Mouse (Mus musculus) skeletal muscle tissue, adult 2 months (tissue): ENCODE data around the gene Pycr1.

Experiments
- DNase-seq: peaks from one replicate; pipeline ENCODE4 v3.0.0-alpha.2; 2012; ENCODE audit warnings: low read depth, low spot score

The Pycr1 gene

GRCm38 (mm10) chr11:120606764-120607163 lies 36.8 kb downstream of the Pycr1 start:
- DNase-seq = no peak

DNA sequence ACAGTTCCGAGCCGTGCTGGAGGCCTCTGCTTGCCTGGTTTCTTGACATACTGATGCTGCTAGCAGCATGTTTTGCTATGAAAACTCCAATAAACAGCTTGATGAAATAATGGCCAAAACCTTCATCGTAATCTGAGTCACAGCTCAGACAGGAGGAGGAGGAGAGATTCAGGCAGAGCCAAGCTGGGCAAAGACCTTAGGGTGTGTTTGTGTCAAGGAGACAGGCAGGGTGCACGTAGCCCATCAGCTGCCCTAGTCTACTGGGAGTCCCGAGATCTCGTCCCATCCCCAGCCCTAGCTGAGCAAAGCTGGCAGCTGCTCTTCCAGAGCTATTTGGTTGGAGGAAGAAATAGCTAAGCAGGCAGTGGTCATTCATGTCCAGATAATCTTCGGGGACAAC lies 37.9 kb downstream of the Pycr1 start:
- no peak for DNase-seq

DNA sequence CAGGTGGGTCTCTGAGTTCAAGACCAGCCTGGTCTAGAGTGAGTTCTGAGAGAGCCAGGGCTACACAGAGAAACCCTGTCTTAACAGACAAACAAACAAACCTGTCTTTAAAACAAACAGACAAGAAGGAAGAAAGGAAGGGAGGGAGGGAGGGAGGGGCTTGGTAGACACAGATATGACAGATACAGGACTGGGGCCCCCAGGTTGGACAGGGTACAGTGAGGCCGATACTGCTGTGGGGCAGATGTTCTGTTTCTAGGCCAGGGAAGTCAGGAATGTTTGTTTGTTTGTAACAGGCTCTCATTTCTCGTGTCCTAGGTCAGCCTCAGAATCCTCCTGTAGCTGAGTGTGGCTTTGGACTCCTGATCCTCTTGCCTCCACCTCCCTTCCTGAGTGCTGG lies 40.0 kb downstream of the Pycr1 start:
- DNase-seq = no peak

DNA sequence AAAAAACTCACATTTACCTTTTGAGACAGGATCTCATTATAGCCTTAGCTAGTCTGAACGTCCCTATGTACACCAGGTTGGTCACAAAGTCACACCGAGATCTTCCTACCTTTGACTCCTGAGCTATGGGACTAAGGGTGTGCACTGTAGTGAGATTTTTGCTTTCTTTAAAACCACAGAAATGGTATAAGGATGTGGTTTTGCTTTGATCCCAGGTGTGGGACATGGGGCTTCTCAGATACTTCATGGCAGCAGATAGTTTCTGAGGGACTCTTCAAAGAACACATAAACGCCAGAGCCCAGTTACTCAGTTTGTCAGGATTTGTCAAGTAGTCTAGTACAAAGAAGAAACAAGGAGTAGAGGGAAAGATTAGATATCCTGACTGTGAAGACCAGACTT lies 42.9 kb downstream of the Pycr1 start:
- DNase-seq = no peak

DNA sequence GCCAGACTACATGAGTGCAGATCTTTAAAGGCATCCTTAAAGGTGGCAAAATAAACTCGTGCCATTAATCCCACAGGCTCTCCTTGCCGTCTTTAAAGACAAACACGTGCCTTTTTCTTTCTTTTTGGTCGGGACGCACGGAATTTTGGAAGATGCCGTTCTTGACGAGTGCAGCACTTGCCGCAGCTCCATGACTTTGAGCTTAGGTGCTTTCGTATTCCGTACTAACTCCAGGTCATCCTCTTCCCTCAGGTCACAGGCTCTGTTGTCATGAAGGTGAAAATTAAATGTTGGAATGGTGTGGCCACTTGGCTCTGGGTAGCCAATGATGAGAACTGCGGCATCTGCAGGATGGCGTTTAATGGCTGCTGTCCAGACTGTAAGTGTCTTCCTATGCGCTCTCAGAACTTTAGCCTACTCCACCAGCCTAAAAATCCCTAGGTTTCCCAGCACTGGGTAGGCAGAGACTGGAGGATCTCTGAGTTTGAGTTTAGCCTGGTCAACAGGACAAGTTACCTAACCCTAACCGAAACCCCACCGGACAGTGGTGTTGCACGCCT lies 44.5 kb downstream of the Pycr1 start:
- DNase-seq = no peak

DNA sequence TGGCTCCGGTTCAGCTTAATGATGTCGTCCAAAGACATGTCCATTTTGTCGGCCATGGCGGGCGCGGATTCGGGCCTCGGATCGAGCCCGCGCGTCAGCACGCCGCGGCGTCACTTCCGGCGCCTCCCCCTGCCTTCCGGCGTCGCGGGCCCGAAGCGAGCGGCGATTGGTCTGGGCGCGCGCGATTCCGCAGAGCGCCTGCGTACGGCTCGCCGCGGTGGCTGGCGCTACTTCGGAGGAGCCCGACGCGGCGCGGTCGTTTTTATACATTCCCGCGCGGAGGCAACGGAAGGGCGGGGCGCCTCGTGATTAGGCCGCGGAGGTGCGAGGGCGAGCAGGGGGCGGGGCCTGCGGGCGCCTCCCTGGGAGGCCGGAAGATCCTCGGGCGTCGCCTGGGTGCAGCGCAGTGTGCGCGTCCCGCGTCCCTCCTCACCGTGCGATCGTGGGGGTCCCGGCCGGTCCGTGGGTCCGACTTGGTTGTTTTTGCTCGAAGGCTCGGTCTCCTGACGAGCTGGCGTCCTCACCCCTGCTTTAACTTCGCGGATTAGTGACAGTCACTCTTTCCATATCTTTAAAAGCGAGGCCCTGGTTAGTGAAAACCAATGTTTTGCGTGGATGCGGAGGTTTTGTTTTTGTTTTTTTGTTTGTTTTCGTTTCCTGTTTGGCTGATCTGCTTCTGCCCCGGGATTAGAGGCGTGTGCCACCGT lies 45.1 kb downstream of the Pycr1 start, which contains the start of the genes Alyref and Anapc11:
TSS of gene Alyref (minus strand) at position 83 of the 707 bp plus-strand sequence.
TSS of gene Anapc11 (plus strand) at position 139 of the 707 bp plus-strand sequence.
- peak; percentile 91 for DNase-seq

- no peak for DNase-seq
These were observed 46.0 kb downstream of the Pycr1 start for GRCm38 (mm10) chr11:120597240-120598235.

- DNase-seq = no peak
These were observed 55.0 kb downstream of the Pycr1 start for GRCm38 (mm10) chr11:120588531-120588930.
